Mouse (Mus musculus): ENCODE data around the gene Ptpn22. TPM values are rescaled to one million over a fixed set of nuclear protein-coding genes. Genes with fewer than 3 reads are reported as not detected.

Gene Ptpn22
- total RNA-seq (2012; rRNA removed) (21.9 and 26.7 TPM in 2 replicates), total RNA-seq (2014; rRNA removed) (46.9 and 49.7 TPM in 2 replicates), polyA plus RNA-seq (2012; ENCODE audit: insufficient read length, low read depth) (67.9 and 90.9 TPM in 2 replicates)

GRCm38 (mm10) chr3:103858881-103859801, at the start of gene Ptpn22:
Ptpn22 (plus strand) TSS chr3:103859795.
- Histone ChIP-seq H3K36me3 (replicated peaks in 1 of 2; ENCODE audit: control insufficient read depth in 1 of 2, insufficient read depth in 1 of 2, low read length in 1 of 2) (peaks cover 4 to 17% of the 10 kb centered on the region in 2 experiments), H3K4me3 (replicated peaks in 1 of 3; ENCODE audit: low read depth in 2 of 3, low read length in 2 of 3, poor library complexity in 1 of 3) (peak within 1 kb of the TSS; percentile 55 to 77 (median 61)), H3K79me2 (replicated peaks; ENCODE audit: control insufficient read depth, extremely low read depth, insufficient read depth, poor library complexity, severe bottlenecking) (peaks cover 40% of the 10 kb centered on the region), H3K9me3 (replicated peaks; ENCODE audit: low read length) (no peaks in the 10 kb centered on the region), H3K9ac (ENCODE audit: insufficient read depth, low read depth) (peak within 1 kb of the TSS; percentile 64), H3K27me3 (replicated peaks) (no peaks in the 10 kb centered on the region), H3K4me2 (ENCODE audit: insufficient read depth, low read depth, poor library complexity, severe bottlenecking) (peak within 1 kb of the TSS; percentile 88), H3K27ac (ENCODE audit: insufficient read depth, low read depth) (peak within 1 kb of the TSS; percentile 99), H3K4me1 (ENCODE audit: control insufficient read depth in 1 of 2, insufficient read depth in 2 of 2) (peaks cover 7 to 44% of the 10 kb centered on the region in 2 experiments)
- peak; percentile 81 for DNase-seq (ENCODE audit: extremely low read depth)
- in situ Hi-C loops (cut with MboI; ENCODE audit: low pct_ligation_motif_present, low pct_unique_long_range_greater_than_20kb, low sequenced_read_pairs), result no loop called here
- dilution Hi-C loops (cut with MboI; ENCODE audit: extremely low pct_ligation_motif_present, extremely low pct_unique_long_range_greater_than_20kb, low sequenced_read_pairs), result no loop called here
- no peak for TF ChIP-seq MAFK (IDR thresholded peaks at IDR 0.05; ENCODE audit: insufficient replicate concordance, low read length)
- no peak for TF ChIP-seq KAT2A (IDR thresholded peaks at IDR 0.05; ENCODE audit: insufficient replicate concordance, low read length)
- no peak for TF ChIP-seq USF1 (IDR thresholded peaks at IDR 0.05; ENCODE audit: low read depth, low read length)
- 0 out of 2 replicates have a peak, but pooled peaks have one; percentile 40 for TF ChIP-seq NELFE (IDR thresholded peaks at IDR 0.05; ENCODE audit: low read depth, low read length)
- no peak; the same call in 1 of the 2 replicates for TF ChIP-seq JUND (conservative IDR thresholded peaks at IDR 0.05; ENCODE audit: low read depth, low read length)
- peak; percentile 7; the same call in 1 of the 2 replicates for TF ChIP-seq CHD2 (IDR thresholded peaks at IDR 0.05; ENCODE audit: low read length)
- peak; percentile 24; the same call in 1 of the 2 replicates for TF ChIP-seq MYC (IDR thresholded peaks at IDR 0.05; ENCODE audit: low read depth, low read length)
- TF ChIP-seq MEF2A (IDR thresholded peaks at IDR 0.05; ENCODE audit: borderline replicate concordance, low read depth, low read length), result peak; percentile 71
- TF ChIP-seq EP300 (IDR thresholded peaks at IDR 0.05; ENCODE audit: low read length), result peak; percentile 42; the same call in 1 of the 2 replicates
- peak; percentile 41; the same call in 1 of the 2 replicates for TF ChIP-seq POLR2A (IDR thresholded peaks at IDR 0.05; ENCODE audit: low read depth, low read length)
- TF ChIP-seq HCFC1 (IDR thresholded peaks at IDR 0.05; ENCODE audit: low read depth, low read length), result peak; percentile 46
- 0 out of 2 replicates have a peak, but pooled peaks have one; percentile 9 for TF ChIP-seq NRF1 (IDR thresholded peaks at IDR 0.05; ENCODE audit: low read depth, low read length)
- TF ChIP-seq ZC3H11A (IDR thresholded peaks at IDR 0.05; ENCODE audit: low read depth, low read length), result no peak
- no peak; the same call in none of the 2 replicates for TF ChIP-seq MXI1 (IDR thresholded peaks at IDR 0.05; ENCODE audit: low read depth, low read length)
- TF ChIP-seq SIN3A (IDR thresholded peaks at IDR 0.05; ENCODE audit: low read length), result peak; percentile 82
- no peak for TF ChIP-seq USF2 (conservative IDR thresholded peaks at IDR 0.05; ENCODE audit: low read depth, low read length)
- peak; percentile 50; the same call in 1 of the 2 replicates for TF ChIP-seq TBP (conservative IDR thresholded peaks at IDR 0.05; ENCODE audit: low read depth, low read length)
- TF ChIP-seq MAX (IDR thresholded peaks at IDR 0.05; ENCODE audit: low read length), result peak; percentile 58; the same call in 1 of the 2 replicates
- TF ChIP-seq ZNF384 (IDR thresholded peaks at IDR 0.05; ENCODE audit: low read depth, low read length), result peak; percentile 71
- peak; percentile 78 for TF ChIP-seq TCF12 (IDR thresholded peaks at IDR 0.05; ENCODE audit: low read depth, low read length)
- no peak for TF ChIP-seq GABPA (IDR thresholded peaks at IDR 0.05; ENCODE audit: insufficient replicate concordance, low read depth, low read length)
- TF ChIP-seq BHLHE40 (IDR thresholded peaks at IDR 0.05; ENCODE audit: low read depth, low read length), result peak; percentile 79
- peak; percentile 41; the same call in 1 of the 2 replicates for TF ChIP-seq ELF1 (IDR thresholded peaks at IDR 0.05; ENCODE audit: low read depth, low read length)
- TF ChIP-seq UBTF (IDR thresholded peaks at IDR 0.05; ENCODE audit: low read depth, low read length), result 0 out of 2 replicates have a peak, but pooled peaks have one; percentile 63
- peak; percentile 66; the same call in 1 of the 2 replicates for TF ChIP-seq IRF4 (IDR thresholded peaks at IDR 0.05; ENCODE audit: low read depth, low read length)
- TF ChIP-seq ZMIZ1 (IDR thresholded peaks at IDR 0.05; ENCODE audit: low read depth, low read length), result no peak
- peak; percentile 27; the same call in 1 of the 2 replicates for TF ChIP-seq SMC3 (IDR thresholded peaks at IDR 0.05; ENCODE audit: low read depth, low read length)
- no peak for TF ChIP-seq CTCF (conservative IDR thresholded peaks at IDR 0.05 in 1 of 2, IDR thresholded peaks at IDR 0.05 in 1 of 2; ENCODE audit: low read depth in 2 of 2, low read length in 2 of 2)
- TF ChIP-seq E2F4 (IDR thresholded peaks at IDR 0.05; ENCODE audit: insufficient replicate concordance, low read depth, low read length), result no peak
- no peak for TF ChIP-seq JUN (IDR thresholded peaks at IDR 0.05; ENCODE audit: insufficient read depth, low read depth, low read length)
- no peak for TF ChIP-seq PAX5 (IDR thresholded peaks at IDR 0.05; ENCODE audit: low read length)
- peak; percentile 94 for TF ChIP-seq MAZ (IDR thresholded peaks at IDR 0.05; ENCODE audit: low read depth, low read length)
- peak; percentile 75 for TF ChIP-seq CHD1 (IDR thresholded peaks at IDR 0.05; ENCODE audit: low read depth, low read length)
- TF ChIP-seq POLR2AphosphoS2 (IDR thresholded peaks at IDR 0.05; ENCODE audit: low read depth, low read length), result no peak
- no peak for TF ChIP-seq ZKSCAN1 (IDR thresholded peaks at IDR 0.05; ENCODE audit: borderline replicate concordance, low read depth, low read length)
- no peak for TF ChIP-seq RAD21 (IDR thresholded peaks at IDR 0.05; ENCODE audit: low read depth, low read length)
- 0 out of 2 replicates have a peak, but pooled peaks have one; percentile 73 for TF ChIP-seq RCOR1 (conservative IDR thresholded peaks at IDR 0.05; ENCODE audit: low read depth, low read length)

All from CH12.LX (cell line).